Mouse (Mus musculus) MN1 (cell line): ENCODE measurements around the gene Prr22.

Experiments
- DNase-seq: peaks from one replicate; pipeline ENCODE4 v3.0.0-alpha.2; 2016; ENCODE audit warnings: low spot score

The Prr22 gene

GRCm38 (mm10) chr17:56769950-56770349, at the start of gene Prr22:
Gene Prr22, plus strand, starts transcription at chr17:56770250.
- no peak for DNase-seq

GRCm38 (mm10) chr17:56722441-56722840, 47.6 kb upstream of the Prr22 start:
- peak; percentile 60 for DNase-seq

- DNase-seq = no peak
Measured at GRCm38 (mm10) chr17:56723419-56724161, 46.5 kb upstream of the Prr22 start.

GRCm38 (mm10) chr17:56727029-56727649, 42.9 kb upstream of the Prr22 start:
- DNase-seq = no peak

- DNase-seq = no peak
Measured at GRCm38 (mm10) chr17:56727659-56728058, 42.4 kb upstream of the Prr22 start.

- no peak for DNase-seq
Measured at GRCm38 (mm10) chr17:56728117-56728516, 41.9 kb upstream of the Prr22 start.

GRCm38 (mm10) chr17:56729151-56729550, 40.9 kb upstream of the Prr22 start:
- no peak for DNase-seq

- no peak for DNase-seq
Measured at GRCm38 (mm10) chr17:56729656-56730055, 40.4 kb upstream of the Prr22 start.

GRCm38 (mm10) chr17:56736534-56736933, 33.5 kb upstream of the Prr22 start:
- DNase-seq = no peak

GRCm38 (mm10) chr17:56738221-56738620, 31.8 kb upstream of the Prr22 start:
- no peak for DNase-seq

- no peak for DNase-seq
Measured at GRCm38 (mm10) chr17:56740118-56740787, 29.8 kb upstream of the Prr22 start.

GRCm38 (mm10) chr17:56740788-56741160, 29.3 kb upstream of the Prr22 start:
- DNase-seq = no peak

- DNase-seq = no peak
Measured at GRCm38 (mm10) chr17:56744173-56744572, 25.9 kb upstream of the Prr22 start.

- DNase-seq = no peak
Measured at GRCm38 (mm10) chr17:56751404-56752072, 18.5 kb upstream of the Prr22 start.

GRCm38 (mm10) chr17:56753452-56753851, 16.6 kb upstream of the Prr22 start:
- DNase-seq = no peak

GRCm38 (mm10) chr17:56754271-56755185, 15.5 kb upstream of the Prr22 start:
- no peak for DNase-seq

GRCm38 (mm10) chr17:56756703-56757399, 13.2 kb upstream of the Prr22 start:
- DNase-seq = no peak

GRCm38 (mm10) chr17:56757416-56758123, 12.5 kb upstream of the Prr22 start, which contains the start of gene Nrtn:
Gene Nrtn, minus strand, starts transcription at chr17:56757530.
- DNase-seq = peak; percentile 42

GRCm38 (mm10) chr17:56758132-56758531, 11.9 kb upstream of the Prr22 start:
- peak; percentile 46 for DNase-seq

GRCm38 (mm10) chr17:56759261-56759660, 10.8 kb upstream of the Prr22 start:
- DNase-seq = no peak
